Mouse (Mus musculus) erythroid progenitor cell, adult 5-6 weeks (primary cell): ENCODE measurements around the gene Cd69. TPM values are rescaled to one million over a fixed set of nuclear protein-coding genes. Genes with fewer than 3 reads are reported as not detected.

Experiments used
- ATAC-seq: replicated peaks from 2 replicates; pipeline ENCODE4 v1.8.0; 2016; ENCODE audit warnings: moderate number of reproducible peaks, mild to moderate bottlenecking, moderate TSS enrichment, inconsistent platforms; ENCODE audit not compliant: poor library complexity, low FRiP score, severe bottlenecking
- total RNA-seq, 2 experiments: library from RNA; stranded (forward) in 1 of 2; stranded (reverse) in 1 of 2; fragments of 150-400 nt in 1 of 2; fragments of 186-747, 209-891 nt in 1 of 2; gene quantifications; 2 replicates each; pipeline versions ENCODE4 v1.2.3 to v1.2.4; 2015 to 2017; ENCODE audit warnings: low replicate concordance in 2 of 2

The Cd69 gene
- total RNA-seq, 2 experiments from 2014 or later, result 13.2 to 24.3 TPM

- ATAC-seq, result no peak
Measured at GRCm38 (mm10) chr6:129254314-129254713, 20.9 kb downstream of the Cd69 start.

DNA sequence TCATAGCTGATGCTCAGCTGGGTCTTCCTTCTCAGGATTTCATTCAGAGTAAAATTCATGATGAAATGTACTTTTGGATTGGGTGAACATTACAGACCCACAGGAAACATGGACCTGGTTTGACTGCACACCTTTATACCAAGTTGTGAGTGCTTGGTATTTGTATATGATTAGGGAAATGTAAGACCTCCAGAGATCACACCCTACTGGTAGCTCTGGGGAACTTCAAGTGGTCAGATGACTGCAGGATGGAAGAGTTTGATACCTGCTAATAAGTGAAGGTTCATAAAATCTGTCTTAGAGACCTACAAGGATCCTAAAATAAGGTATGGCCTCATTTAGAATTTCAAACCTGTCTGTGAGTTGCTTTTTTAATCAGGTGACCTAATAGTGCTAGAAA lies 27.0 kb downstream of the Cd69 start:
- no peak for ATAC-seq

- no peak for ATAC-seq
Measured at GRCm38 (mm10) chr6:129246992-129247391, 28.2 kb downstream of the Cd69 start.

GRCm38 (mm10) chr6:129245793-129246192 lies 29.4 kb downstream of the Cd69 start:
- no peak for ATAC-seq

DNA sequence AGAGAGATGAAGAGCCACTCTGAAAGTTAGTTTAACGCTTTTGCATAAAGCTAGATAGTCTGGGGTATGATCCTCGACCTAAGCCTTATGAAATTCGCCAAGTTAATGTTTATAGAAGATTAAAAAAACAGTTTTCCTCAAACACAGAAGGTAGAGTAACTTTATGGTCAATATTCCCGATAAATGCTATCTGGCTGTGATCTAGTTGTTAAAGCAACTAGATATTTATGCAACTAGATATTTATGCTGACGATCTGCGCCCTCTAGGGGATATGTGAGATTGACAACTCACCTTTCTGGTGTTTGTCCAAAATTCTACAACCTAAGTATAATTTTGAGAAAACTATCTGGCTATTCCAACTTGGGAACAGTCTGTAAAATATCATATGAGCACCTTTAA lies 33.3 kb downstream of the Cd69 start:
- no peak for ATAC-seq

- no peak for ATAC-seq
Measured at GRCm38 (mm10) chr6:129241471-129241870, 33.8 kb downstream of the Cd69 start.

GRCm38 (mm10) chr6:129239564-129240248 lies 35.5 kb downstream of the Cd69 start:
- ATAC-seq, result no peak

DNA sequence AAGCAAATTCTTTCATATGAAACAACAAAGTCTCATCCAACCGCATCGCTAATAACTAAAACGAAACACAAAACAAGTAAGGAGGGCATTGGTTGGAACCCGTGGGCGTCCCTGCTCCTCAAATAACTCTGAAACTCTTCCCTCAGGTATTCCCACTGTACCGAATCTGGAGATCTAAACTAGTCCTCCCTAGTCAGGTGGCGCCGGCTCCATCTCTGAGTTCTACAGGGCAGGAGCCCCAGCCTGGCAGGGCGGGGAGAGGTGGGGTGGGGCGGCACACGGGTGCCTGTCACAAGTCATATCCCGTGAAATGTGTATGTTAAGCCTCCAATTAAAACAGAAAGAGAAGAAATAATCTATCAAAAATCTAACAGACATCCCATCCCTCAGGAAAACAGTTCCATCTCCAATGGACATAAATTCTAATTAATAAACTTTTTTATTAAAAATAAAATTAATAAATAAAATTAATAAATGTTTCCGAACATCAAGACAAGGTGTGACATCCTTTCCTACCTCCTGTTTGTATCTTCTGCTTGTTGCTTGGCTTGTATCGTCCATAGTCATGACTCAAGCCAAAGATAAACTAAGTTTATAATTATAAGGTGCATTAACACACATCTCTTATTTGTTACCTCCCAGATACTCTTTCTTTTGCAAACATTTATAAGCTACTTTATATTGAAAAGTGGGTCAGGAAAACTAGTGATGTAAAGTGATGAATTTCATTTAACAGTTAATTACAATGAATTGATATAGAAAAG lies 36.8 kb downstream of the Cd69 start:
- peak; percentile 89 for ATAC-seq

- peak; percentile 97 for ATAC-seq
Measured at GRCm38 (mm10) chr6:129237350-129238274, 37.6 kb downstream of the Cd69 start.

GRCm38 (mm10) chr6:129236652-129237342 lies 38.4 kb downstream of the Cd69 start:
- ATAC-seq, result no peak

GRCm38 (mm10) chr6:129235855-129236461 lies 39.3 kb downstream of the Cd69 start:
- ATAC-seq, result no peak

GRCm38 (mm10) chr6:129234456-129235360 lies 40.5 kb downstream of the Cd69 start:
- ATAC-seq, result no peak

GRCm38 (mm10) chr6:129233955-129234369 lies 41.3 kb downstream of the Cd69 start:
- no peak for ATAC-seq

GRCm38 (mm10) chr6:129233366-129233954 lies 41.8 kb downstream of the Cd69 start:
- no peak for ATAC-seq

DNA sequence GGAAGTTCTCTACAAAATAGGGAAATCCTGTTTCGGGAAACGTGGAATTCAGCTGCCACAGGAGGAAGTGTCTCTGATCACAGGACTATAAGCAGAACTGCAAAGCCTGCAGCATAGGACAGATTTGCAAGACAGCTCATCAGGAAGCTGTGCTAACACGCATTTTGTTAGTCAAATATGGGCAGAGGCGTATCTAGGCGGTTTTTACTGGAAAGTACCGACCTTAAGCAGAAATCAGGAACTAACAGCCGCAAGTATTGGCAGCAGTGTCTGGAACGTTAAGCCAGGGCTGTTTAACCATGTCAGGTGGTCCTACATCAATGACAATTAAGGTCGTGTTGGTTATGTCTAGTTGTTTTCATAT lies 42.4 kb downstream of the Cd69 start:
- ATAC-seq, result no peak

- ATAC-seq, result no peak
Measured at GRCm38 (mm10) chr6:129232005-129232841, 43.0 kb downstream of the Cd69 start.
